Mouse (Mus musculus) kidney, postnatal 0 days (tissue): ENCODE data around the gene Gm10842. TPM values are rescaled to one million over a fixed set of nuclear protein-coding genes. Genes with fewer than 3 reads are reported as not detected.

Source experiments
- ATAC-seq: fragments of 200-750 bp; cut with Nextera tagmentation; replicated peaks from 2 replicates; pipeline ENCODE4 v1.8.0; 2017; ENCODE audit warnings: low read depth, moderate number of reproducible peaks, moderate TSS enrichment, moderate library complexity; ENCODE audit not compliant: low FRiP score
- DNase-seq: peaks from one replicate; pipeline ENCODE4 v3.0.0-alpha.2; 2016; ENCODE audit warnings: low spot score
- H3K27ac ChIP-seq: fragments of 300-500 bp; sonication (generic); 2 replicates; pipeline ENCODE4 v1.5.1; 2014; ENCODE audit warnings: mild to moderate bottlenecking
- H3K27me3 ChIP-seq: fragments of 300-500 bp; sonication (generic); 2 replicates; pipeline ENCODE4 v1.6.1; 2014; ENCODE audit warnings: low read length, mixed read lengths; ENCODE audit not compliant: insufficient read depth
- H3K36me3 ChIP-seq: fragments of 300-500 bp; sonication (generic); 2 replicates; pipeline ENCODE4 v1.6.1; 2014; ENCODE audit warnings: low read length, mixed read lengths; ENCODE audit not compliant: insufficient read depth
- H3K4me1 ChIP-seq: fragments of 300-500 bp; sonication (generic); replicated peaks from 2 replicates; pipeline ENCODE4 v1.6.1; 2014; ENCODE audit warnings: antibody characterized with exemption, low read length, mixed read lengths; ENCODE audit not compliant: insufficient read depth
- H3K4me2 ChIP-seq: fragments of 300-500 bp; sonication (generic); 2 replicates; pipeline ENCODE4 v1.6.1; 2014; ENCODE audit warnings: mild to moderate bottlenecking, low read length, moderate library complexity, mixed read lengths
- H3K4me3 ChIP-seq: fragments of 300-500 bp; sonication (generic); replicated peaks from 2 replicates; pipeline ENCODE4 v1.5.1; 2014; ENCODE audit warnings: low read depth, low read length
- H3K9ac ChIP-seq: fragments of 300-500 bp; sonication (generic); 2 replicates; pipeline ENCODE4 v1.6.1; 2014; ENCODE audit warnings: low read depth, low read length
- H3K9me3 ChIP-seq: fragments of 300-500 bp; sonication (generic); replicated peaks from 2 replicates; pipeline ENCODE4 v1.6.1; 2016; ENCODE audit warnings: low read length, inconsistent platforms, mixed read lengths
- CTCF ChIP-seq: IDR thresholded peaks from 2 replicates; pipeline ENCODE4 v1.5.1; 2016; ENCODE audit warnings: antibody characterized with exemption, low read depth, mild to moderate bottlenecking, moderate library complexity
- WGBS: fragments of 180-500 bp; shearing (Covaris S2); extraction: QIAGEN DNeasy Blood & Tissue Kit; methylation state at CpG from one replicate; pipeline ENCODE4 v1.1.7; 2014; 5-methylcytosine and 5-hydroxymethylcytosine counted together
- polyA plus RNA-seq: library from polyadenylated mRNA; unstranded; fragments of >200 nt; fragmentation: Nextera tagmentation; extraction: Ambion mirVana; gene quantifications from 2 replicates; pipeline ENCODE4 v1.2.1, GENCODE M21; 2015

Gm10842 gene
- polyA plus RNA-seq, 1 experiment from 2014 or later: not detected

- Histone ChIP-seq H3K27me3 (no peaks in the 10 kb centered on the region), H3K36me3 (0 out of 2 replicates have a peak, but pooled peaks cover 4% of the 10 kb centered on the region), H3K4me2 (no peak overlapping the region), H3K9ac (no peak overlapping the region), H3K4me3 (no peak overlapping the region), H3K27ac (no peak overlapping the region), H3K4me1 (no peaks in the 10 kb centered on the region), H3K9me3 (no peaks in the 10 kb centered on the region)
- TF ChIP-seq CTCF: no peak
- 92% methylated on average over 3 of the region's 3 CpGs for WGBS
- DNase-seq: no peak
- no peak for ATAC-seq
These were observed 45.5 kb downstream of the Gm10842 start for GRCm38 (mm10) chr11:105192186-105192585.

Other genes starting within 250 kb of the Gm10842 start
- not detected in 2 replicates for gene Efcab3, start 83.3 kb upstream of the Gm10842 start, polyA plus RNA-seq
- 22.3 and 24.0 TPM in 2 replicates for gene Mettl2, start 20.5 kb upstream of the Gm10842 start, polyA plus RNA-seq
- gene Tlk2, start 31.9 kb downstream of the Gm10842 start, polyA plus RNA-seq: 17.5 and 18.8 TPM in 2 replicates
- gene Mrc2, start 145.8 kb downstream of the Gm10842 start, polyA plus RNA-seq: 9.5 TPM in 2 replicates